In the genomic region with DNA sequence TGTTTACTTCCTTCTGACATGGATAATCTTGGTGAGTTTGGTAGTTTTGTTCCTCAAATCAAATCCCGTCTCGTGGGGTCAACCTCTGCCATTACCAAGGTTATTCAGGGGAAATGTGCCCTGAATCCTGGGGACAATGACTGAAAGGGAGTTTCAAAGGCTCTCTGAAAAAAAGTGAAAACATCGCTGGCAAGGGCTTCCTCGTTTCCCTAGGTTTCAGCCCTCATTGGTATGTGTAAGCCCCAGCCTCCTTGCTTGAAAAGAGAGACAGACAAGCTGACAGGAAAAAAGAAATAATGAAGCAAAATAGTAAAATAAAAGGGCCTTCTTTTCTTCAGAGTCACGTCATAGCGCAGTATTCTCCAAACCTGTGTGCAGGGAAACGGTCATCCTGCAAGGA, we compare ENCODE assay signal across 16 mouse cellular contexts. TPM values are rescaled to one million over a fixed set of nuclear protein-coding genes. Genes with fewer than 3 reads are reported as not detected.
"Had no signal": no experiment of that assay in that cellular context is flagged by ENCODE, and none has a peak within 500 bp of the region (broad histone marks: within the 10 kb centered on the region; RNA-seq: fewer than 3 reads in every experiment).

No protein-coding gene starts in this region.

- ATAC-seq: intestine, postnatal 0 days; midbrain, embryonic 16.5 days had no signal

- H3K4me1 ChIP-seq: liver, embryonic 15.5 days; lung, embryonic 15.5 days; megakaryocyte, embryonic 14.5 days; stomach, embryonic 15.5 days had no signal

- H3K36me3 ChIP-seq: liver, embryonic 15.5 days; lung, embryonic 15.5 days; midbrain, embryonic 10.5 days; stomach, embryonic 15.5 days had no signal

- H3K27ac ChIP-seq: kidney, postnatal 0 days; liver, embryonic 15.5 days; lung, embryonic 15.5 days; midbrain, embryonic 10.5 days; stomach, embryonic 15.5 days had no signal

- H3K27me3 ChIP-seq: liver, embryonic 15.5 days; lung, embryonic 15.5 days; stomach, embryonic 15.5 days had no signal

- H3K4me3 ChIP-seq: liver, embryonic 15.5 days; lung, embryonic 15.5 days; megakaryocyte, embryonic 14.5 days; midbrain, embryonic 10.5 days; stomach, embryonic 15.5 days had no signal

- H3K9ac ChIP-seq: liver, embryonic 15.5 days; lung, embryonic 15.5 days; stomach, embryonic 15.5 days had no signal

- H3K4me2 ChIP-seq: liver, embryonic 15.5 days; lung, embryonic 15.5 days; stomach, embryonic 15.5 days had no signal

- DNase-seq: kidney, adult 2 months; kidney, postnatal 25 days; lung, adult 18-20 months; lung, postnatal 10 days; lung, postnatal 36 days; thymus, postnatal 25 days had no signal

- H3K9me3 ChIP-seq: liver, embryonic 15.5 days; lung, embryonic 15.5 days; megakaryocyte, embryonic 14.5 days; midbrain, embryonic 10.5 days; stomach, embryonic 15.5 days had no signal

RNA-seq across cellular contexts. Expression of gene Lgi1, which starts 9.5 kb away (rescaled TPM):
- total RNA-seq: liver, adult 2 months had no signal
- polyA plus RNA-seq: liver, adult 2 months; thymus, postnatal 0 days had no signal
